Mouse (Mus musculus): ENCODE data around the gene Gps2. TPM values are rescaled to one million over a fixed set of nuclear protein-coding genes. Genes with fewer than 3 reads are reported as not detected.

Gps2 gene
- polyA plus RNA-seq, 1 experiment from 2014 or later = 89.0 TPM

- H3K27ac ChIP-seq (ENCODE audit: low read depth, low read length) = peak within 1 kb of the TSS; percentile 96
- DNase-seq (ENCODE audit: low spot score) = peak; percentile 92
- peak within 1 kb of the TSS; percentile 92 for H3K4me3 ChIP-seq (ENCODE audit: low read depth, low read length)
- peak within 1 kb of the TSS; percentile 96 for H3K9ac ChIP-seq (ENCODE audit: low read depth, low read length)
- no peaks in the 10 kb centered on the region for H3K9me3 ChIP-seq (ENCODE audit: control insufficient read depth, low read length)
- under 1% methylated on average over 38 of the region's 38 CpGs for WGBS
- peak; percentile 92 for ATAC-seq (ENCODE audit: low FRiP score)
- peak within 1 kb of the TSS; percentile 97 for H3K4me2 ChIP-seq (replicated peaks; ENCODE audit: low read depth, low read length)
- peaks cover 6% of the 10 kb centered on the region for H3K36me3 ChIP-seq (ENCODE audit: control insufficient read depth, insufficient read depth, low read length)
- H3K27me3 ChIP-seq (ENCODE audit: control insufficient read depth, insufficient read depth, low read length) = no peaks in the 10 kb centered on the region
- H3K4me1 ChIP-seq (replicated peaks; ENCODE audit: control insufficient read depth, insufficient read depth, low read length) = peaks cover 14% of the 10 kb centered on the region
Measured at GRCm38 (mm10) chr11:69900471-69901405, 12.9 kb upstream of the Gps2 start, which contains the start of the genes 2810408A11Rik and Neurl4. 2810408A11Rik (minus strand) TSS chr11:69900987. Neurl4 (plus strand) TSS chr11:69901072.

- H3K36me3 ChIP-seq (ENCODE audit: control insufficient read depth, insufficient read depth, low read length) = peaks cover 12% of the 10 kb centered on the region
- no peaks in the 10 kb centered on the region for H3K27me3 ChIP-seq (ENCODE audit: control insufficient read depth, insufficient read depth, low read length)
- peak overlapping the region; percentile 96 for H3K27ac ChIP-seq (ENCODE audit: low read depth, low read length)
- H3K4me3 ChIP-seq (ENCODE audit: low read depth, low read length) = peak overlapping the region; percentile 92
- 0% methylated on average over 42 of the region's 42 CpGs for WGBS
- DNase-seq (ENCODE audit: low spot score) = peak; percentile 96
- H3K9ac ChIP-seq (ENCODE audit: low read depth, low read length) = peak overlapping the region; percentile 96
- H3K4me2 ChIP-seq (replicated peaks; ENCODE audit: low read depth, low read length) = peak overlapping the region; percentile 97
- peak; percentile 73 for ATAC-seq (ENCODE audit: low FRiP score)
- no peaks in the 10 kb centered on the region for H3K9me3 ChIP-seq (ENCODE audit: control insufficient read depth, low read length)
- H3K4me1 ChIP-seq (replicated peaks; ENCODE audit: control insufficient read depth, insufficient read depth, low read length) = peaks cover 14% of the 10 kb centered on the region
Measured at GRCm38 (mm10) chr11:69901406-69901846, 12.3 kb upstream of the Gps2 start.

DNA sequence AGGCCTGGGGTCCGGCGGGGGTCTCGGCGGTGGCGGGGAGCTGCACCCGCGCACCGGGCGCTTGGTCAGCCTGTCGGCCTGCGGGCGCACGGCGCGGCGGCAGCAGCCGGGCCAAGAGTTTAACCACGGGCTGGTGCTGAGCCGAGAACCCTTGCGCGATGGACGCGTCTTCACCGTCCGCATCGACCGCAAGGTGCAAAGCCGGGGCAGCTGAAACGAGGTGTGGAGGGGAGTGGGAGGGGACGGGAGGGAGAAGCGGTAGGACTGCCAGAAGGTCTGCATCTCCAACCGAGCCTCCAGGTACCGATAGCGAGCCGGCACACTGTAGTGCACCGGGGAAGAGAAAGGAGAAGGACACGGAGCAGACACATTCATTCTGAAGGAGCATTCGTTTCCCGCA lies 11.7 kb upstream of the Gps2 start:
- DNase-seq (ENCODE audit: low spot score) = no peak
- Histone ChIP-seq H3K4me3 (ENCODE audit: low read depth, low read length) (peak overlapping the region; percentile 92), H3K36me3 (ENCODE audit: control insufficient read depth, insufficient read depth, low read length) (peaks cover 17% of the 10 kb centered on the region), H3K4me1 (replicated peaks; ENCODE audit: control insufficient read depth, insufficient read depth, low read length) (peaks cover 14% of the 10 kb centered on the region), H3K27me3 (ENCODE audit: control insufficient read depth, insufficient read depth, low read length) (no peaks in the 10 kb centered on the region), H3K9me3 (ENCODE audit: control insufficient read depth, low read length) (no peaks in the 10 kb centered on the region), H3K9ac (ENCODE audit: low read depth, low read length) (peak overlapping the region; percentile 96), H3K4me2 (replicated peaks; ENCODE audit: low read depth, low read length) (peak overlapping the region; percentile 97), H3K27ac (ENCODE audit: low read depth, low read length) (peak overlapping the region; percentile 96)
- ATAC-seq (ENCODE audit: low FRiP score) = peak; percentile 34; the same call in 1 of the 2 replicates
- WGBS = 0% methylated on average over 34 of the region's 39 CpGs

DNA sequence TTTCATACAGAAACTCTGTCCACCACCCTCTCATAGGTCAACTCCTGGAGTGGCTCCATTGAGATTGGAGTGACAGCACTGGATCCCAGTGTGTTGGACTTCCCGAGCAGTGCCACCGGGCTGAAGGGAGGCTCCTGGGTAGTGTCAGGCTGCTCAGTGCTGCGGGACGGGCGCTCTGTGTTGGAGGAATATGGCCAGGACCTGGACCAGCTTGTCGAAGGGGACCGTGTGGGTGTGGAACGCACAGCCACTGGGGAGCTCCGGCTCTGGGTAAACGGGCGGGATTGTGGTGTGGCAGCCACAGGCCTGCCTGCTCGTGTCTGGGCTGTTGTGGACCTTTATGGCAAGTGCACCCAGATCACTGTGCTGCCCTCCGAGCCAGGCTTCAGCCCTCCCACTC lies 10.7 kb upstream of the Gps2 start:
- Histone ChIP-seq H3K27ac (ENCODE audit: low read depth, low read length) (no peak overlapping the region), H3K4me1 (replicated peaks; ENCODE audit: control insufficient read depth, insufficient read depth, low read length) (peaks cover 14% of the 10 kb centered on the region), H3K4me2 (replicated peaks; ENCODE audit: low read depth, low read length) (peak overlapping the region; percentile 97), H3K4me3 (ENCODE audit: low read depth, low read length) (peak overlapping the region; percentile 92), H3K36me3 (ENCODE audit: control insufficient read depth, insufficient read depth, low read length) (peaks cover 21% of the 10 kb centered on the region), H3K9me3 (ENCODE audit: control insufficient read depth, low read length) (no peaks in the 10 kb centered on the region), H3K27me3 (ENCODE audit: control insufficient read depth, insufficient read depth, low read length) (no peaks in the 10 kb centered on the region), H3K9ac (ENCODE audit: low read depth, low read length) (no peak overlapping the region)
- 91% methylated on average over 12 of the region's 13 CpGs for WGBS
- ATAC-seq (ENCODE audit: low FRiP score) = no peak
- no peak for DNase-seq (ENCODE audit: low spot score)

DNA sequence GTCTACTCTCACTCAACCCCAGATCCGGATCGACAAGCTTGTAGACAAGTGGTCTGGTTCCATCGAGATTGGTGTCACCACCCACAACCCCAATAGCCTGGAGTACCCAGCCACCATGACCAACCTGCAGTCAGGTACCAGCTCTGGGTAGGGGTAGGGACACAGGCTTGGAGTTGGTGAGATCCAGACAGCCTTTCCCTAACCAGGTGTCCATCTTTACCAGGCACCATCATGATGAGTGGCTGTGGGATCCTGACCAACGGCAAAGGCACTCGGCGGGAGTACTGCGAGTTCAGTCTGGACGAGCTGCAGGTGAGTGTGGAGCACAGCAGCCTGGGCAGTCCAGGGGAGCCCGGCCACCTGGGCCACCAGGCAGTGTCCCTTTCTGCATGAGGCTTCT lies 9.4 kb upstream of the Gps2 start:
- peaks cover 24% of the 10 kb centered on the region for H3K36me3 ChIP-seq (ENCODE audit: control insufficient read depth, insufficient read depth, low read length)
- H3K27me3 ChIP-seq (ENCODE audit: control insufficient read depth, insufficient read depth, low read length) = no peaks in the 10 kb centered on the region
- no peak overlapping the region for H3K27ac ChIP-seq (ENCODE audit: low read depth, low read length)
- ATAC-seq (ENCODE audit: low FRiP score) (no peak), DNase-seq (ENCODE audit: low spot score) (no peak)
- H3K4me3 ChIP-seq (ENCODE audit: low read depth, low read length) = no peak overlapping the region
- peaks cover 12% of the 10 kb centered on the region for H3K4me1 ChIP-seq (replicated peaks; ENCODE audit: control insufficient read depth, insufficient read depth, low read length)
- no peak overlapping the region for H3K4me2 ChIP-seq (replicated peaks; ENCODE audit: low read depth, low read length)
- 91% methylated on average over 9 of the region's 9 CpGs for WGBS
- no peaks in the 10 kb centered on the region for H3K9me3 ChIP-seq (ENCODE audit: control insufficient read depth, low read length)
- no peak overlapping the region for H3K9ac ChIP-seq (ENCODE audit: low read depth, low read length)

DNA sequence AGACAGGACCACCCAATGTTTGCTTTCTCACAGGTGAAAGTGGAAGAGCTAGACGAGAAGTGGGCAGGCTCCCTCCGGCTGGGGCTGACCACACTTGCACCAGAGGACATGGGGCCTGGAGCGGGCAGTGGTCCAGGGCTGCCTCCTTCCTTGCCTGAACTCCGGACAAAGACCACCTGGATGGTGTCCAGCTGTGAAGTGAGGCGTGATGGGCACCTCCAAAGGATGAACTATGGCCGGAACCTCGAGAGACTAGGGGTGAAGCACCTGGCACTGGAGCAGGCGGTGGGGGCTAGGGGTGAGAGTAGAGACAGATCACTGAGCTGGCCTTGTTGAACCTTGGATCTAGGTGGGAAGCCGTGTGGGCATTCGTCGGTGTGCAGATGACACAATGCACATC lies 5.0 kb upstream of the Gps2 start:
- WGBS = 96% methylated on average over 11 of the region's 11 CpGs

DNA sequence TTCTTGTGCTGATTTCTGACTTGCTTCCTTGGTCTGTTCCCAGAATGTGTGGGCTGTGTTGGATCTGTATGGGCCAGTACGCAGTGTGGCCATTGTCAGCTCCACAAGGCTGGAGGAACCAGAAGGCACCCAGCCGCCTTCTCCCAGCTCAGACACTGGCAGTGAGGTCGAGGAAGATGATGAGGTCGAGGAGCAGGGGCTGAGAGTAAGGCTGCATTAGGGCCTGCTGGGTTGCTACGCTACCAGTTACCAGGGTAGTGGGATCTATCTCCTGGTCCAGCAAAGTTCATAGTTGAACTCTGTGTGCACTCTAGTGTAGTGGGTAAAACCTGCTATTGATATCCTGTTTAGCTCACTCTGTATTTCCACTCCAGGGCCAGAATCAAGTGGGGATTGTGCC lies 4.5 kb upstream of the Gps2 start:
- no peak for ATAC-seq (ENCODE audit: low FRiP score)
- Histone ChIP-seq H3K4me3 (ENCODE audit: low read depth, low read length) (no peak overlapping the region), H3K9me3 (ENCODE audit: control insufficient read depth, low read length) (no peaks in the 10 kb centered on the region), H3K9ac (ENCODE audit: low read depth, low read length) (no peak overlapping the region), H3K4me2 (replicated peaks; ENCODE audit: low read depth, low read length) (no peak overlapping the region), H3K36me3 (ENCODE audit: control insufficient read depth, insufficient read depth, low read length) (peaks cover 40% of the 10 kb centered on the region), H3K4me1 (replicated peaks; ENCODE audit: control insufficient read depth, insufficient read depth, low read length) (0 out of 2 replicates have a peak, but pooled peaks cover 3% of the 10 kb centered on the region), H3K27ac (ENCODE audit: low read depth, low read length) (no peak overlapping the region), H3K27me3 (ENCODE audit: control insufficient read depth, insufficient read depth, low read length) (no peaks in the 10 kb centered on the region)
- no peak for DNase-seq (ENCODE audit: low spot score)
- WGBS = 86% methylated on average over 5 of the region's 5 CpGs

More for the DNA sequence above, 5.0 kb upstream of the Gps2 start:
- Histone ChIP-seq H3K4me2 (replicated peaks; ENCODE audit: low read depth, low read length) (no peak overlapping the region), H3K27me3 (ENCODE audit: control insufficient read depth, insufficient read depth, low read length) (no peaks in the 10 kb centered on the region), H3K4me1 (replicated peaks; ENCODE audit: control insufficient read depth, insufficient read depth, low read length) (0 out of 2 replicates have a peak, but pooled peaks cover 3% of the 10 kb centered on the region), H3K27ac (ENCODE audit: low read depth, low read length) (no peak overlapping the region), H3K9me3 (ENCODE audit: control insufficient read depth, low read length) (no peaks in the 10 kb centered on the region), H3K36me3 (ENCODE audit: control insufficient read depth, insufficient read depth, low read length) (peaks cover 40% of the 10 kb centered on the region), H3K4me3 (ENCODE audit: low read depth, low read length) (no peak overlapping the region), H3K9ac (ENCODE audit: low read depth, low read length) (no peak overlapping the region)
- DNase-seq (ENCODE audit: low spot score) = no peak
- ATAC-seq (ENCODE audit: low FRiP score) = no peak

- ATAC-seq (ENCODE audit: low FRiP score) = no peak
- Histone ChIP-seq H3K36me3 (ENCODE audit: control insufficient read depth, insufficient read depth, low read length) (peaks cover 36% of the 10 kb centered on the region), H3K9me3 (ENCODE audit: control insufficient read depth, low read length) (no peaks in the 10 kb centered on the region), H3K27me3 (ENCODE audit: control insufficient read depth, insufficient read depth, low read length) (no peaks in the 10 kb centered on the region), H3K9ac (ENCODE audit: low read depth, low read length) (no peak overlapping the region), H3K27ac (ENCODE audit: low read depth, low read length) (no peak overlapping the region), H3K4me3 (ENCODE audit: low read depth, low read length) (no peak overlapping the region), H3K4me1 (replicated peaks; ENCODE audit: control insufficient read depth, insufficient read depth, low read length) (peaks cover 10% of the 10 kb centered on the region; the same call in 1 of the 2 replicates), H3K4me2 (replicated peaks; ENCODE audit: low read depth, low read length) (no peak overlapping the region)
- 95% methylated on average over 8 of the region's 8 CpGs for WGBS
- no peak for DNase-seq (ENCODE audit: low spot score)
Measured at GRCm38 (mm10) chr11:69910177-69910576, 3.5 kb upstream of the Gps2 start.
